Mouse (Mus musculus) erythroblast, embryonic 14.5 days (primary cell): Measurements from ENCODE around the gene Fto.

Source experiments
- GATA1 ChIP-seq: IDR thresholded peaks from 2 replicates; pipeline ENCODE4 v1.6.1; 2012; ENCODE audit warnings: low read length, inconsistent platforms, mixed read lengths
- TAL1 ChIP-seq: IDR thresholded peaks from 3 replicates; pipeline ENCODE4 v1.6.1; 2012; ENCODE audit warnings: low read length, inconsistent platforms, mixed read lengths

DNA sequence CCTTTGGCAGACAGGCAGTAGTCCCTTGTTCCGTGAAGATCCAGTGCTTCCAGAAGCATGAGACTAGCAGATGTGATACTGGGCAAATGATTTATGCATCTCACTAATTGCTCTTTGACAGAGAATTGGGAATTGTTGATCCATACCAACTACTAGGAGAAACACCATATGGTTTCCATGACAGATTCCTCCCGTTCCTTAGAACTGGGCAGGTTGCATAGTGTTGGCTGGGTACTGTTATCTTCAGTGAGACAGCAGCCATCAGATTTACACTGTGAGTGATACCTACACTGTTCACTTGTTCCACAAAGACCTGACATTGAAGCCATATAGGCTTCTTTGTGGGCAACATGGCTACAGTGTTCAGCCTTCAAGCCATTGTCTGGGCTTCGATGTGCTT lies 191.0 kb downstream of the Fto start:
- no peak for TF ChIP-seq GATA1
- TF ChIP-seq TAL1, result no peak
